Mouse (Mus musculus): ENCODE results near the gene Cdyl. TPM values are rescaled to one million over a fixed set of nuclear protein-coding genes. Genes with fewer than 3 reads are reported as not detected.

Cdyl gene
- polyA plus RNA-seq, 1 experiment from 2014 or later = 11.4 TPM

- Histone ChIP-seq H3K4me2 (replicated peaks; ENCODE audit: low read depth, low read length) (no peak overlapping the region), H3K27ac (ENCODE audit: low read length) (no peak overlapping the region), H3K36me3 (ENCODE audit: control insufficient read depth, insufficient read depth, low read length) (peaks cover 4% of the 10 kb centered on the region; the same call in 1 of the 2 replicates), H3K4me3 (ENCODE audit: low read depth, low read length) (no peak overlapping the region), H3K4me1 (ENCODE audit: control insufficient read depth, insufficient read depth, low read length) (no peaks in the 10 kb centered on the region), H3K9me3 (ENCODE audit: control insufficient read depth, low read depth, low read length) (no peaks in the 10 kb centered on the region), H3K9ac (replicated peaks; ENCODE audit: low read depth, low read length) (no peak overlapping the region), H3K27me3 (ENCODE audit: control insufficient read depth, insufficient read depth, low read length) (no peaks in the 10 kb centered on the region)
- WGBS = 55% methylated on average over 3 of the region's 3 CpGs
- ATAC-seq (ENCODE audit: insufficient number of reproducible peaks, insufficient read depth, low FRiP score, low read depth) = no peak
Observed at GRCm38 (mm10) chr13:35845306-35845705, 185.7 kb downstream of the Cdyl start.

GRCm38 (mm10) chr13:35848694-35849093 lies 189.1 kb downstream of the Cdyl start:
- Histone ChIP-seq H3K9ac (replicated peaks; ENCODE audit: low read depth, low read length) (no peak overlapping the region), H3K9me3 (ENCODE audit: control insufficient read depth, low read depth, low read length) (no peaks in the 10 kb centered on the region), H3K27me3 (ENCODE audit: control insufficient read depth, insufficient read depth, low read length) (no peaks in the 10 kb centered on the region), H3K4me1 (ENCODE audit: control insufficient read depth, insufficient read depth, low read length) (no peaks in the 10 kb centered on the region), H3K4me2 (replicated peaks; ENCODE audit: low read depth, low read length) (no peak overlapping the region), H3K27ac (ENCODE audit: low read length) (no peak overlapping the region), H3K4me3 (ENCODE audit: low read depth, low read length) (no peak overlapping the region), H3K36me3 (ENCODE audit: control insufficient read depth, insufficient read depth, low read length) (no peaks in the 10 kb centered on the region)
- ATAC-seq (ENCODE audit: insufficient number of reproducible peaks, insufficient read depth, low FRiP score, low read depth) = no peak
- 57% methylated on average over 3 of the region's 3 CpGs for WGBS

DNA sequence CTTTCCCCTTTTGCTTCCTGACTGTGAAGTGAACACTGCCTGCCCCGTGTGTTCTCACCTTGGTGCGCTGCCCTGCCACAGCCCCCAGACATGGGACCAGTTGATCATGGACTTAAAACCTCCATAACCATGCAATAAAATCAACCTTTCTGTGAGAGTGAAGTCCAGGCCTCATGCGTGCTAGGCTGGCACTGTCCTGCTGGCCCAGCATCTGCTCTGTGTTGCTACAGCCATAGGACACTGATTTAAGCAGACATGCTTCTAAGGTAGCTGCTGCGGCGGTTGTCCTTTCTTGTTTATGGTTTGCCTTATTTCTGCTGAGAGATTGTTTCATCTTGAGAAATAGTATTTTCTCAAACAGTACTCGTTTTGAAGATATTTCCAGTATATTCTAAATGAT lies 191.9 kb downstream of the Cdyl start:
- ATAC-seq (ENCODE audit: insufficient number of reproducible peaks, insufficient read depth, low FRiP score, low read depth) = no peak
- H3K27me3 ChIP-seq (ENCODE audit: control insufficient read depth, insufficient read depth, low read length) = no peaks in the 10 kb centered on the region
- WGBS = 91% methylated on average over 6 of the region's 6 CpGs

DNA sequence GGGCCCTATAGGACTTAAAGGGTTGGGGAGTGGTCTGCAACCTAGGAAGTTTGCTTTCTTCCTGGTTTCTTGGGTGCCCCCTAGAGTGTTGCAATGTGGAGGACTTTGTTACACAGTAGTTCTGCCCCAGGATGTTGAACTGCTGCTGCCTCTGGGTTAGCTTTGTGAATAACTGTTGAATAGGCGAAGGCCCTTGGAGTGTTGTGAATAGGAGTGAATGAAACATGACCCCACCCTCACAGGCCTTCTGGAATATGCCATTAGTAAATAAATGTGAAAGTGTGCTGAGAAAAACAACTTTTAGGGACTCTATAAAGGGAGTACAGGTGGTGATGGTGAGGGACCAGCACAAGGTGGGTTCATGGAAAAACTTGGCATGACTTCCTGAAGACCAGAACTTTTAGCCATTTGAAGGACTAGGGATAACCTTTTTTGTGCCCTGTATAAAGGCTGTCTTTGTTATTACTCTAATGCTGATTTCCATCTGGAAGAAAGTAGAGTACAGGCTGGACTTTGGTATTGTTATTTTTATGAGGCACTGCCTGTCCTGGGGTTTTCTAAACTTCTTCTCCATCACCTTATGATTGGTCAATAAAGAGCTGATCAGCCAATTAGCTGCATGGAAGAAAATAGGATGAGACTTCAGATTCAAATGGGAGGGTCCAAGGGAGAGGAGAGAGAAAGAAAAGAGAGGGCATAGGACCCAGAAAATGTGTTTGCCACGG lies 193.4 kb downstream of the Cdyl start:
- Histone ChIP-seq H3K4me1 (ENCODE audit: control insufficient read depth, insufficient read depth, low read length) (no peaks in the 10 kb centered on the region), H3K4me2 (replicated peaks; ENCODE audit: low read depth, low read length) (no peak overlapping the region), H3K9ac (replicated peaks; ENCODE audit: low read depth, low read length) (no peak overlapping the region), H3K4me3 (ENCODE audit: low read depth, low read length) (no peak overlapping the region), H3K36me3 (ENCODE audit: control insufficient read depth, insufficient read depth, low read length) (peaks cover 3% of the 10 kb centered on the region; the same call in 1 of the 2 replicates), H3K9me3 (ENCODE audit: control insufficient read depth, low read depth, low read length) (no peaks in the 10 kb centered on the region), H3K27ac (ENCODE audit: low read length) (no peak overlapping the region), H3K27me3 (ENCODE audit: control insufficient read depth, insufficient read depth, low read length) (no peaks in the 10 kb centered on the region)
- 80% methylated on average over 2 of the region's 2 CpGs for WGBS
- no peak for ATAC-seq (ENCODE audit: insufficient number of reproducible peaks, insufficient read depth, low FRiP score, low read depth)

More for the DNA sequence above, 191.9 kb downstream of the Cdyl start:
- Histone ChIP-seq H3K9me3 (ENCODE audit: control insufficient read depth, low read depth, low read length) (no peaks in the 10 kb centered on the region), H3K4me3 (ENCODE audit: low read depth, low read length) (no peak overlapping the region), H3K27ac (ENCODE audit: low read length) (no peak overlapping the region), H3K4me2 (replicated peaks; ENCODE audit: low read depth, low read length) (no peak overlapping the region), H3K4me1 (ENCODE audit: control insufficient read depth, insufficient read depth, low read length) (no peaks in the 10 kb centered on the region), H3K9ac (replicated peaks; ENCODE audit: low read depth, low read length) (no peak overlapping the region), H3K36me3 (ENCODE audit: control insufficient read depth, insufficient read depth, low read length) (peaks cover 2% of the 10 kb centered on the region; the same call in 1 of the 2 replicates)

DNA sequence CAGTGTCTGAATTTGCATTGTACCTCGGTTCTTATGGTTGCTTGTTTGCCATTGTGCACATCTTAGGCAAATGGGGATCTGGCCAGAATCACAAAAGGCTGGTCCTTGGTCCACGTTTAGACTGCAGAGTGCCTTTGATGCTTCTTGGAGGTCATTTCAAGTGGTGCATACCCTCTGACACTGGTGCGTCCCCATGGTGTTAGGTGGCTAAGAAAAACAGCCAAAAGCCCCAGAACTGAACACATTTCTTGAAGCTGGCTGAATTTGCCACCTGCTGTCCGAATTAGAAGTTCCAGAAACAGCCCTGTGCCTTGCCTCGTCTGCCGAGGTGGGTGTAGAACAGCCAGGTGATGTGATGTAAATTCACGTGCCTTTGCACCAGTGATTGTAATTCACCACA lies 197.9 kb downstream of the Cdyl start:
- Histone ChIP-seq H3K27ac (ENCODE audit: low read length) (no peak overlapping the region), H3K4me1 (ENCODE audit: control insufficient read depth, insufficient read depth, low read length) (no peaks in the 10 kb centered on the region), H3K4me3 (ENCODE audit: low read depth, low read length) (no peak overlapping the region), H3K9ac (replicated peaks; ENCODE audit: low read depth, low read length) (no peak overlapping the region), H3K9me3 (ENCODE audit: control insufficient read depth, low read depth, low read length) (no peaks in the 10 kb centered on the region), H3K27me3 (ENCODE audit: control insufficient read depth, insufficient read depth, low read length) (no peaks in the 10 kb centered on the region), H3K4me2 (replicated peaks; ENCODE audit: low read depth, low read length) (no peak overlapping the region), H3K36me3 (ENCODE audit: control insufficient read depth, insufficient read depth, low read length) (peaks cover 3% of the 10 kb centered on the region; the same call in 1 of the 2 replicates)
- no peak for ATAC-seq (ENCODE audit: insufficient number of reproducible peaks, insufficient read depth, low FRiP score, low read depth)
- 87% methylated on average over 7 of the region's 7 CpGs for WGBS

GRCm38 (mm10) chr13:35860916-35861315 lies 201.3 kb downstream of the Cdyl start:
- no peak overlapping the region for H3K27ac ChIP-seq (ENCODE audit: low read length)
- no peaks in the 10 kb centered on the region for H3K27me3 ChIP-seq (ENCODE audit: control insufficient read depth, insufficient read depth, low read length)
- H3K4me1 ChIP-seq (ENCODE audit: control insufficient read depth, insufficient read depth, low read length) = no peaks in the 10 kb centered on the region
- H3K36me3 ChIP-seq (ENCODE audit: control insufficient read depth, insufficient read depth, low read length) = peaks cover 3% of the 10 kb centered on the region; the same call in 1 of the 2 replicates
- H3K9me3 ChIP-seq (ENCODE audit: control insufficient read depth, low read depth, low read length) = no peaks in the 10 kb centered on the region
- H3K4me3 ChIP-seq (ENCODE audit: low read depth, low read length) = no peak overlapping the region
- H3K9ac ChIP-seq (replicated peaks; ENCODE audit: low read depth, low read length) = no peak overlapping the region
- ATAC-seq (ENCODE audit: insufficient number of reproducible peaks, insufficient read depth, low FRiP score, low read depth) = no peak
- H3K4me2 ChIP-seq (replicated peaks; ENCODE audit: low read depth, low read length) = no peak overlapping the region
- 76% methylated on average over 8 of the region's 8 CpGs for WGBS

DNA sequence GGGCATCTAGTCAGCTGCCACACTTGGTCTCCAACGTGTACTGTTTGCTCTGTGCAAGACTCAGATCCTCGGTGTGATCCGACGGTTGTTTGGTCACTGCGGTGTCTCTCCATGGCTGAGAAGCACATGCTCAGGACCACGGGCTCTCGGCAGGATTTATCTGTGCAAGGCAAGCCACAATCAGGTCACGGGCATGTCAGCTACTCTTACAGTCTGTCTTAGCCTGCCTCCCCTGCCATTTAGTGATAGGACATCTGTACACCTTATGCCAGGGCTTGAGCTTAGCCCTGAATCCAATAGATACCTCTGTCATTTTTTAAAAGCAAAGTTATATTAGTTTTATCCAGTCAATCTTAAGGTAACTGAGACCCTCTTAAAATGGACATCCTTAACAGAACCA lies 211.0 kb downstream of the Cdyl start:
- Histone ChIP-seq H3K36me3 (ENCODE audit: control insufficient read depth, insufficient read depth, low read length) (no peaks in the 10 kb centered on the region), H3K4me1 (ENCODE audit: control insufficient read depth, insufficient read depth, low read length) (no peaks in the 10 kb centered on the region), H3K27ac (ENCODE audit: low read length) (no peak overlapping the region), H3K27me3 (ENCODE audit: control insufficient read depth, insufficient read depth, low read length) (no peaks in the 10 kb centered on the region), H3K4me3 (ENCODE audit: low read depth, low read length) (no peak overlapping the region), H3K4me2 (replicated peaks; ENCODE audit: low read depth, low read length) (no peak overlapping the region), H3K9me3 (ENCODE audit: control insufficient read depth, low read depth, low read length) (no peaks in the 10 kb centered on the region), H3K9ac (replicated peaks; ENCODE audit: low read depth, low read length) (no peak overlapping the region)
- no peak for ATAC-seq (ENCODE audit: insufficient number of reproducible peaks, insufficient read depth, low FRiP score, low read depth)
- 88% methylated on average over 8 of the region's 8 CpGs for WGBS

GRCm38 (mm10) chr13:35871107-35871506 lies 211.5 kb downstream of the Cdyl start:
- Histone ChIP-seq H3K4me2 (replicated peaks; ENCODE audit: low read depth, low read length) (no peak overlapping the region), H3K9me3 (ENCODE audit: control insufficient read depth, low read depth, low read length) (no peaks in the 10 kb centered on the region), H3K36me3 (ENCODE audit: control insufficient read depth, insufficient read depth, low read length) (no peaks in the 10 kb centered on the region), H3K4me1 (ENCODE audit: control insufficient read depth, insufficient read depth, low read length) (no peaks in the 10 kb centered on the region), H3K27me3 (ENCODE audit: control insufficient read depth, insufficient read depth, low read length) (no peaks in the 10 kb centered on the region), H3K27ac (ENCODE audit: low read length) (no peak overlapping the region), H3K4me3 (ENCODE audit: low read depth, low read length) (no peak overlapping the region), H3K9ac (replicated peaks; ENCODE audit: low read depth, low read length) (no peak overlapping the region)
- whole genome bisulfite sequencing = 71% methylated on average over 3 of the region's 3 CpGs
- no peak for ATAC-seq (ENCODE audit: insufficient number of reproducible peaks, insufficient read depth, low FRiP score, low read depth)

DNA sequence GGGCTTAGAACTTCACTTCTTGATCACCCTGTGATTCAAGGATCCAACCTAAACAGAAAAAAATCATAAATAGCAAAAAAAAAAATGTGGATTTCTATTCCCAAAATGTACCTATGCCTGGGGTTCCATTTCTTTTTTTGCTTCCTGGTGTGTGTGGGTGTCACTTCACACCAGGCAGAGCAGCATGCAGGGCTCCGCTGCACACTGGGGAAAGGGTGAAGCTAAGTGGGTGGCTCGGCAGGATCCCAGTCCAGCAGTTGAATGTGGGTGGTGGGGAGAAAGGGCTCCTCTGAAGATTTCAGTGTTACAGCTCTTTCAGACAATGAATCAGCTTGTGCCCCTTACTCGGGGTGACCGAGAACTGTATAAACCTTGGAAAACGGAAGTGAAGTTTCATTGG lies 215.8 kb downstream of the Cdyl start:
- Histone ChIP-seq H3K27ac (ENCODE audit: low read length) (no peak overlapping the region), H3K9me3 (ENCODE audit: control insufficient read depth, low read depth, low read length) (no peaks in the 10 kb centered on the region), H3K4me2 (replicated peaks; ENCODE audit: low read depth, low read length) (no peak overlapping the region), H3K27me3 (ENCODE audit: control insufficient read depth, insufficient read depth, low read length) (no peaks in the 10 kb centered on the region), H3K36me3 (ENCODE audit: control insufficient read depth, insufficient read depth, low read length) (no peaks in the 10 kb centered on the region), H3K4me1 (ENCODE audit: control insufficient read depth, insufficient read depth, low read length) (no peaks in the 10 kb centered on the region), H3K4me3 (ENCODE audit: low read depth, low read length) (no peak overlapping the region), H3K9ac (replicated peaks; ENCODE audit: low read depth, low read length) (no peak overlapping the region)
- ATAC-seq (ENCODE audit: insufficient number of reproducible peaks, insufficient read depth, low FRiP score, low read depth) = no peak
- 91% methylated on average over 5 of the region's 5 CpGs for WGBS

All from stomach, embryonic 14.5 days (tissue).